Mouse (Mus musculus): ENCODE measurements around the gene Pls3. TPM values are rescaled to one million over a fixed set of nuclear protein-coding genes. Genes with fewer than 3 reads are reported as not detected.
"Not testable (repeated sequence)": the region's sequence is repeated elsewhere in the genome, so short reads cannot be mapped to it uniquely, and the experiment has no call there.

Gene Pls3
- polyA plus RNA-seq, 1 experiment from 2014 or later: 39.3 TPM

DNA sequence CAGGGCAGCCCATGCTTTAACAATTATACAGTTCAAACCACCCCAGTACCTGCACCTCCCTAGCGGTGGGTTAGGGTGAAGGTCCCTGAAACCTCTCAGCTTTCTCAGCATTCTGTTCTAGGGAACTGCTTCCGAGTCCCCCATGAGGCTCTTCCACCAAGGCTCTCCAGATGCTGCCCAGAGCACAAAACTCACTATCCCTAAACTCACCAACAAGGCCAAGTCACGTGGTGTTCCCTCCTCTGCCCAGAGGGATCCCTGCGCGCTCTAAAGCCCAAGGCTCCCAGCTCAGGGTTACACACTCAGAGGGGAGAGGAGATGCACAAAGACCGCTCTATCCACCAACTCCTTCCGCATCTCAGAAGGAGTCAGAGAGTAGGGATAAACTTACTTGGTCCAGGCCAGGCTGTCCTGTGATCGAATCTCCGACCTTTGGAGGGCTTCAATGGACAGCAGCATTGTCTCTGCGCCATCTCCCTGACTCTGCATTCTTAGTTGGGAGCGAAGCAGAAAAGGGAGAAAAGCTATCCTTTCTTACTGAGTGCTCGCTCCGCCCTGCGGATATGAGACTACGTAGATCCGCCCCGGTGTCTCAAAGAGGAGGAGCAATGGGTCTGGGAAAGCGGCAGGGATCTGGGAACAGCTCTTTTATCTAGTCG, 110.7 kb downstream of the Pls3 start:
- Histone ChIP-seq H3K4me1 (peaks cover 12% of the 10 kb centered on the region), H3K27me3 (no peaks in the 10 kb centered on the region), H3K9ac (replicated peaks) (peak overlapping the region; percentile 67), H3K36me3 (no peaks in the 10 kb centered on the region), H3K27ac (replicated peaks) (peak overlapping the region; percentile 93), H3K4me3 (peak overlapping the region; percentile 56), H3K4me2 (replicated peaks) (peak overlapping the region; percentile 54), H3K9me3 (no peaks in the 10 kb centered on the region)
- peak; percentile 98 for ATAC-seq (replicated peaks)
- 16% methylated on average over 19 of the region's 19 CpGs for WGBS

DNA sequence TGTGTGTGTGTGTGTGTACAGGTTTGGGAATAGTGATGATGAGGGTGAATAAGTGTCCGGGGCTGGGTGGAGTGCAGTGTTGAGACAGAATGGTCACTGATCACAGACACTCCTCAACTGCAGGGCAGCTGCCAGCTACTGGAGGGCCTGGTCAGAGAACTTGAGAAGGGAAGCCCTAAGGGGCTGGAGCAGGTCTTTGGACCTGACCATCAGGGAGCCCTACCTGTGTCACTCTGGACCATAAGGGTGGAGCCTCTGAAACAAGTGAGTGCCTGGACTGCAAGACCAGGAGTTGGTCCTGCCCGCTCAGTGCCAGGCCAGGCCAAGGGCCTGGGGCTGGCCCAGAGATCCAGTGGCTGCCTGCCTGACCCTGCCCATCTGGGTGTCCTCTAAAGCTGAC, 115.5 kb downstream of the Pls3 start:
- WGBS: 60% methylated on average over 2 of the region's 2 CpGs

DNA sequence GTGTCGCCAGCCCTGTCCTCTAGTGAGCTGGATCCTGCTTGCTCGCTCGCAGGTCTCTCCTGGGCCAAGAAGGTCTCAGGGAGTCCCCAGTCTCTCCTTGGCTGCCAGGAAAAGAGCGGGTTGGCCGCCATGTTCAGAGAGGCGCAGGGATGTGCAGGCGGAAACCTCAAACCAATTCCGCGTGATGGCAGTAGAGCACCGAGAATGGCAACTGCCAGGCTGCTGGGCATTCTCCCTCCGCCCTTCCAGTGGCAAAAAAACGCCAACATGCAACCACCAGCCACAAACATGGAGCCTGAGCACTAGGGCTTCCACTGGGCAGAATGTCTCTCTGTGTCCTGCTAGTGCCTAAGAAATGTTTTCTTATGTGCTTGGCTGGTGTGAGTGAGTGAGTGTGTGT, 115.9 kb downstream of the Pls3 start:
- not testable (repeated sequence) for H3K36me3 ChIP-seq; H3K27me3 ChIP-seq; ATAC-seq (replicated peaks); H3K9ac ChIP-seq (replicated peaks); H3K4me2 ChIP-seq (replicated peaks); H3K9me3 ChIP-seq; H3K27ac ChIP-seq (replicated peaks); H3K4me3 ChIP-seq
- 74% methylated on average over 12 of the region's 12 CpGs for WGBS
- peaks cover 12% of the 10 kb centered on the region for H3K4me1 ChIP-seq

More for the DNA sequence above, 115.5 kb downstream of the Pls3 start:
- not testable (repeated sequence) for H3K27ac ChIP-seq (replicated peaks); H3K9me3 ChIP-seq; H3K9ac ChIP-seq (replicated peaks); H3K27me3 ChIP-seq; ATAC-seq (replicated peaks); H3K36me3 ChIP-seq; H3K4me3 ChIP-seq; H3K4me2 ChIP-seq (replicated peaks)
- H3K4me1 ChIP-seq: peaks cover 12% of the 10 kb centered on the region

DNA sequence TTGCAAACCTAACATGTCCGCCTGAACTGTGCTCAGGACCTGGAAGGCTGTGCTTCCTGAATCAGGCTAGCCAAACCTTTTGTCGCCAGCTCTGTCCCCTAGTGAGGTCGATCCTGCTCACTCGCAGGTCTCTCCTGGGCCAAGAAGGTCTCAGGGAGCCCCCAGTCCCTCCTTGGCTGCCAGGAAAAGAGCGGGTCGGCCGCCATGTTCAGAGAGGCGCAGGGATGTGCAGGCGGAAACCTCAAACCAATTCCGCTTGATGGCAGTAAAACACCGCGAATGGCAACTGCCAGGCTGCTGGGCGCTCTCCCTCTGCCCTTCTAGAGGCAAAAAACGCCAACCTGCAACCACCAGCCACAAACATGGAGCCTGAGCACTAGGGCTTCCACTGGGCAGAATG, 117.0 kb downstream of the Pls3 start:
- not testable (repeated sequence) for H3K27me3 ChIP-seq; H3K9ac ChIP-seq (replicated peaks); H3K9me3 ChIP-seq; H3K4me2 ChIP-seq (replicated peaks); H3K4me3 ChIP-seq; ATAC-seq (replicated peaks); H3K36me3 ChIP-seq; H3K27ac ChIP-seq (replicated peaks)
- 76% methylated on average over 14 of the region's 14 CpGs for WGBS
- peaks cover 11% of the 10 kb centered on the region for H3K4me1 ChIP-seq

DNA sequence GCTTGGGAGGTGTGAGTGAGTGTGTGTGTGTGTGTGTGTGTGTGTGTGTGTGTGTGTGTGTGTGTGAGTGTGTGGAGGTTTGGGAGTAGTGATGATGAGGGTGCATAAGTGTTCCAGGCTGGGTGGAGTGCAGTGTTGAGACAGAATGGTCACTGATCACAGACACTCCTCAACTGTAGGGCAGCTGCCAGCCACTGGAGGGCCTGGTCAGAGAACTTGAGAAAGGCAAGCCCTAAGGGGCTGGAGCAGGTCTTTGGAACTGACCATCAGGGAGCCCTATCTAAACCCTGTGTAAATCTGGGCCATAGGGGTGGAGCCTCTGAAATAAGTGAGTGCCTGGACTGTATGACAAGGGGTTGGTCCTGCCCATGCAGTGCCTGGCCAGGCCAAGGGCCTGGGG, 120.5 kb downstream of the Pls3 start:
- H3K36me3 ChIP-seq; H3K4me1 ChIP-seq; H3K9me3 ChIP-seq; H3K27me3 ChIP-seq; H3K4me3 ChIP-seq; H3K9ac ChIP-seq (replicated peaks); ATAC-seq (replicated peaks); H3K4me2 ChIP-seq (replicated peaks); H3K27ac ChIP-seq (replicated peaks): not testable (repeated sequence)

DNA sequence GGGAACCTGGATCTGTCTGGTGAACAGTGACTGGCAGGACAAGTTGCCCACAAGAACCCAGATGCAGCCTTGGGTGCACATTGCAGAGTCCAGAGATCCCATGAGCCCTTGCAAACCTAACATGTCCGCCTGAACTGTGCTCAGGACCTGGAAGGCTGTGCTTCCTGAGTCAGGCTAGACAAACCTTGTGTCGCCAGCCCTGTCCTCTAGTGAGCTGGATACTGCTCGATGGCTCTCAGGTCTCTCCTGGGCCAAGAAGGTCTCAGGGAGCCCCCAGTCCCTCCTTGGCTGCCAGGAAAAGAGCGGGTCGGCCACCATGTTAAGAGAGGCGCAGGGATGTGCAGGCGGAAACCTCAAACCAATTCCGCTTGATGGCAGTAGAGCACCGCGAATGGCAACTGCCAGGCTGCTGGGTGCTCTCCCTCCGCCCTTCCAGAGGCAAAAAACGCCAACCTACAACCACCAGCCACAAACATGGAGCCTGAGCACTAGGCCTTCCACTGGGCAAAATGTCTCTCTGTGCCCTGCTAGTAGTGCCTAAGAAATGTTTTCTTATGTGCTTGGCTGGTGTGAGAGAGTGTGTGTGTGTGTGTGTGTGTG, 124.8 kb downstream of the Pls3 start:
- not testable (repeated sequence) for ATAC-seq (replicated peaks); H3K27ac ChIP-seq (replicated peaks); H3K27me3 ChIP-seq; H3K9ac ChIP-seq (replicated peaks); H3K9me3 ChIP-seq; H3K4me2 ChIP-seq (replicated peaks); H3K4me3 ChIP-seq; H3K4me1 ChIP-seq; H3K36me3 ChIP-seq
- WGBS: 73% methylated on average over 7 of the region's 12 CpGs

DNA sequence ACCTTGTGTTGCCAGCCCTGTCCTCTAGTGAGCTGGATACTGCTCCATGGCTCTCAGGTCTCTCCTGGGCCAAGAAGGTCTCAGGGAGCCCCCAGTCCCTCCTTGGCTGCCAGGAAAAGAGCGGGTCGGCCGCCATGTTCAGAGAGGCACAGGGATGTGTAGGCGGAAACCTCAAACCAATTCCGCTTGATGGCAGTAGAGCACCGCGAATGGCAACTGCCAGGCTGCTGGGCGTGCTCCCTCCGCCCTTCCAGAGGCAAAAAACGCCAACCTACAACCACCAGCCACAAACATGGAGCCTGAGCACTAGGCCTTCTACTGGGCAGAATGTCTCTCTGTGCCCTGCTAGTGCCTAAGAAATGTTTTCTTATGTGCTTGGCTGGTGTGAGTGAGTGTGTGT, 125.7 kb downstream of the Pls3 start:
- not testable (repeated sequence) for H3K36me3 ChIP-seq; H3K9me3 ChIP-seq; H3K4me1 ChIP-seq; ATAC-seq (replicated peaks); H3K27me3 ChIP-seq; H3K9ac ChIP-seq (replicated peaks); H3K27ac ChIP-seq (replicated peaks); H3K4me2 ChIP-seq (replicated peaks); H3K4me3 ChIP-seq
- 57% methylated on average over 9 of the region's 10 CpGs for WGBS

DNA sequence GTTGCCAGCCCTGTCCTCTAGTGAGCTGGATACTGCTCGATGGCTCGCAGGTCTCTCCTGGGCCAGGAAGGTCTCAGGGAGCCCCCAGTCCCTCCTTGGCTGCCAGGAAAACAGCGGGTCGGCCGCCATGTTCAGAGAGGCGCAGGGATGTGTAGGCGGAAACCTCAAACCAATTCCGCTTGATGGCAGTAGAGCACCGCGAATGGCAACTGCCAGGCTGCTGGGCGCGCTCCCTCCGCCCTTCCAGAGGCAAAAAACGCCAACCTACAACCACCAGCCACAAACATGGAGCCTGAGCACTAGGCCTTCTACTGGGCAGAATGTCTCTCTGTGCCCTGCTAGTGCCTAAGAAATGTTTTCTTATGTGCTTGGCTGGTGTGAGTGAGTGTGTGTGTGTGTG, 130.5 kb downstream of the Pls3 start:
- H3K9ac ChIP-seq (replicated peaks); H3K27me3 ChIP-seq; H3K4me3 ChIP-seq; H3K4me1 ChIP-seq; H3K9me3 ChIP-seq; H3K36me3 ChIP-seq; H3K27ac ChIP-seq (replicated peaks); ATAC-seq (replicated peaks); H3K4me2 ChIP-seq (replicated peaks): not testable (repeated sequence)
- 74% methylated on average over 14 of the region's 14 CpGs for WGBS

DNA sequence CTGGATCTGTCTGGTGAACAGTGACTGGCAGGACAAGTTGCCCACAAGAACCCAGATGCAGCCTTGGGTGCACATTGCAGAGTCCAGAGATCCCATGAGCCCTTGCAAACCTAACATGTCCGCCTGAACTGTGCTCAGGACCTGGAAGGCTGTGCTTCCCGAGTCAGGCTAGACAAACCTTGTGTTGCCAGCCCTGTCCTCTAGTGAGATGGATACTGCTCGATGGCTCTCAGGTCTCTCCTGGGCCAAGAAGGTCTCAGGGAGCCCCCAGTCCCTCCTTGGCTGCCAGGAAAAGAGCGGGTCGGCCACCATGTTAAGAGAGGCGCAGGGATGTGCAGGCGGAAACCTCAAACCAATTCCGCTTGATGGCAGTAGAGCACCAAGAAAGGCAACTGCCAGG, 135.5 kb downstream of the Pls3 start:
- H3K4me3 ChIP-seq; H3K36me3 ChIP-seq; H3K9me3 ChIP-seq; H3K27ac ChIP-seq (replicated peaks); H3K4me2 ChIP-seq (replicated peaks); ATAC-seq (replicated peaks); H3K4me1 ChIP-seq; H3K27me3 ChIP-seq; H3K9ac ChIP-seq (replicated peaks): not testable (repeated sequence)
- 64% methylated on average over 3 of the region's 8 CpGs for WGBS

Data from forebrain, embryonic 15.5 days (tissue).